Mouse (Mus musculus): ENCODE results near the gene Gm15013. TPM values are rescaled to one million over a fixed set of nuclear protein-coding genes. Genes with fewer than 3 reads are reported as not detected.

Gene Gm15013
- polyA plus RNA-seq, 1 experiment: not detected

GRCm38 (mm10) chrX:139665829-139666228 lies 48.5 kb downstream of the Gm15013 start:
- no peak overlapping the region for H3K27ac ChIP-seq (ENCODE audit: insufficient read depth, low read depth, low read length)
- no peak overlapping the region for H3K4me3 ChIP-seq (ENCODE audit: insufficient read depth, low read depth, low read length)
- 70% methylated on average over 2 of the region's 2 CpGs for WGBS
- no peaks in the 10 kb centered on the region for H3K4me1 ChIP-seq (ENCODE audit: control insufficient read depth, insufficient read depth, low read length)
- TF ChIP-seq POLR2A (IDR thresholded peaks at IDR 0.05; ENCODE audit: insufficient read depth, low read depth, low read length) (no peak), CTCF (IDR thresholded peaks at IDR 0.05; ENCODE audit: insufficient read depth, low read depth, low read length) (no peak)

Other genes starting within 250 kb of the Gm15013 start
- not detected in 2 replicates for gene D330045A20Rik, start 234.1 kb downstream of the Gm15013 start, polyA plus RNA-seq (2012; ENCODE audit: insufficient read depth, insufficient read length, low replicate concordance, missing spikeins)
- gene Rnf128, start 151.2 kb downstream of the Gm15013 start, polyA plus RNA-seq (2012; ENCODE audit: insufficient read depth, insufficient read length, low replicate concordance, missing spikeins): not detected in 2 replicates
- not detected in 2 replicates for gene Tbc1d8b, start 29.5 kb downstream of the Gm15013 start, polyA plus RNA-seq (2012; ENCODE audit: insufficient read depth, insufficient read length, low replicate concordance, missing spikeins)
- not detected in 2 replicates for gene Ripply1, start 67.9 kb upstream of the Gm15013 start, polyA plus RNA-seq (2012; ENCODE audit: insufficient read depth, insufficient read length, low replicate concordance, missing spikeins)
- not detected in 2 replicates for gene Cldn2, start 86.3 kb upstream of the Gm15013 start, polyA plus RNA-seq (2012; ENCODE audit: insufficient read depth, insufficient read length, low replicate concordance, missing spikeins)
- gene Morc4, start 157.2 kb upstream of the Gm15013 start, polyA plus RNA-seq (2012; ENCODE audit: insufficient read depth, insufficient read length, low replicate concordance, missing spikeins): not detected in 2 replicates